Mouse (Mus musculus) midbrain, embryonic 16.5 days (tissue): ENCODE data around the gene Stk38. TPM values are rescaled to one million over a fixed set of nuclear protein-coding genes. Genes with fewer than 3 reads are reported as not detected.
"Not testable (repeated sequence)": the region's sequence is repeated elsewhere in the genome, so short reads cannot be mapped to it uniquely, and the experiment has no call there.

Experiments
- ATAC-seq: fragments of 200-750 bp; cut with Nextera tagmentation; 2 replicates; pipeline ENCODE4 v1.8.0; 2017; ENCODE audit warnings: moderate TSS enrichment
- H3K27ac ChIP-seq: fragments of 300-500 bp; sonication (generic); 2 replicates; pipeline ENCODE4 v1.5.1; 2014; ENCODE audit warnings: mild to moderate bottlenecking, low read length, mixed read lengths
- H3K27me3 ChIP-seq: fragments of 300-500 bp; sonication (generic); 2 replicates; pipeline ENCODE4 v1.6.1; 2014; ENCODE audit warnings: low read depth, low read length, mixed read lengths; ENCODE audit not compliant: control insufficient read depth, insufficient read depth
- H3K36me3 ChIP-seq: fragments of 300-500 bp; sonication (generic); 2 replicates; pipeline ENCODE4 v1.6.1; 2014; ENCODE audit warnings: mild to moderate bottlenecking, low read length, moderate library complexity, mixed read lengths; ENCODE audit not compliant: control insufficient read depth, insufficient read depth
- H3K4me1 ChIP-seq: fragments of 300-500 bp; sonication (generic); 2 replicates; pipeline ENCODE4 v1.6.1; 2014; ENCODE audit warnings: mild to moderate bottlenecking, low read length, mixed read lengths; ENCODE audit not compliant: control insufficient read depth, insufficient read depth
- H3K4me2 ChIP-seq: fragments of 300-500 bp; sonication (generic); 2 replicates; pipeline ENCODE4 v1.6.1; 2014; ENCODE audit warnings: mild to moderate bottlenecking, low read length, mixed read lengths
- H3K4me3 ChIP-seq: fragments of 300-500 bp; sonication (generic); 2 replicates; pipeline ENCODE4 v1.5.1; 2014; ENCODE audit warnings: low read depth, mild to moderate bottlenecking, low read length, moderate library complexity, mixed read lengths
- H3K9ac ChIP-seq: fragments of 300-500 bp; sonication (generic); 2 replicates; pipeline ENCODE4 v1.6.1; 2014; ENCODE audit warnings: low read depth, low read length, mixed read lengths
- H3K9me3 ChIP-seq: fragments of 300-500 bp; sonication (generic); replicated peaks from 2 replicates; pipeline ENCODE4 v1.6.1; 2014; ENCODE audit warnings: mild to moderate bottlenecking, low read length, mixed read lengths; ENCODE audit not compliant: control insufficient read depth, poor library complexity, severe bottlenecking
- WGBS: fragments of 180-500 bp; shearing (Covaris S2); extraction: QIAGEN DNeasy Blood & Tissue Kit; methylation state at CpG from one replicate; pipeline ENCODE4 v1.1.7; 2014; 5-methylcytosine and 5-hydroxymethylcytosine counted together
- polyA plus RNA-seq: library from polyadenylated mRNA; unstranded; fragments of >200 nt; fragmentation: Nextera tagmentation; extraction: Ambion mirVana; gene quantifications from 2 replicates; pipeline ENCODE4 v1.2.1, GENCODE M21; 2015

The Stk38 gene
- polyA plus RNA-seq, 1 experiment from 2014 or later = 83.1 TPM

GRCm38 (mm10) chr17:29005002-29005401, 2.8 kb downstream of the Stk38 start:
- Histone ChIP-seq H3K27me3 (no peaks in the 10 kb centered on the region), H3K4me1 (peaks cover 21% of the 10 kb centered on the region), H3K4me2 (no peak overlapping the region), H3K36me3 (no peaks in the 10 kb centered on the region), H3K27ac (no peak overlapping the region), H3K4me3 (no peak overlapping the region), H3K9me3 (no peaks in the 10 kb centered on the region), H3K9ac (no peak overlapping the region)
- WGBS = 88% methylated on average over 3 of the region's 3 CpGs
- ATAC-seq = no peak

DNA sequence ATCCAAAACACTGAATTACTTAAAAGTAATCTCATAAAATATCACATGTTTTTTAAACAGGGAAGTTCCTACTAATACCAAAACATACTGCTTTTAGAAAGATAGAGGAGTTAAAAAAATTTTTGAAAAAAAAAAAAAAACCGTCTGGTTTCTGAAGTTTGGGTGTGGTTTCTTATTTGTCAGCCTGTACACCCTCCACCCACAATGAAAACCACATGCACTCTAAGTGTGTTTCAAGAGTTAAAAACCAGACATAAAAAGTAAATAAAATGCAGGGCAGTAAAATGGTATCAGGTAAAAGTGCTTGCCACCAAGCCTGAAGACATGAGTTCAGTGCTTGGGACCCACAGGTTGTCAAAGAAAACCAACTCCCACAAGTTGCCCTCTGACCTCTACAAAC, 4.1 kb downstream of the Stk38 start:
- no peak overlapping the region for H3K4me2 ChIP-seq
- H3K4me1 ChIP-seq = peaks cover 21% of the 10 kb centered on the region
- no peak overlapping the region for H3K4me3 ChIP-seq
- H3K36me3 ChIP-seq = peaks cover 7% of the 10 kb centered on the region
- H3K9me3 ChIP-seq = no peaks in the 10 kb centered on the region
- H3K27me3 ChIP-seq = no peaks in the 10 kb centered on the region
- no peak for ATAC-seq
- H3K9ac ChIP-seq = no peak overlapping the region
- 83% methylated on average over 1 of the region's 1 CpGs for WGBS
- no peak overlapping the region for H3K27ac ChIP-seq

DNA sequence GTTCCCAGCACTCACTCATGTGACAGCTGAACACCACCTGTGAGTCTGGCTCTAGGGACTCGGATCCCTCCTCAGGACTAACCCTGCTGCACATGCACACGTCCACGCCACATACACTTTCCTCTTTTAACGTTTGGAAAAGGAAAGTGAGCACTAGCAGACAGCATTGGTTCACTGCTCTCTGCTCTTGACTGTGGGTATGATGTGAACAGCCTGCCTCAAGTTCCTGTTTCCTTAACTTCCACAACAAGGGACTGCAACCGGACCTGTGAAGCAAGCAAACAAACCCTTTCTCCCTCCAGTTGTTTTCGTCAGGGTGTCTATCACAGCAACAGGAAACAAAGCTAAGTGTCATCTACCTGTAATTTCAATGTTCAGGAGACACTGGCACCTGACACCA, 7.3 kb downstream of the Stk38 start:
- no peak overlapping the region for H3K4me3 ChIP-seq
- H3K4me2 ChIP-seq = no peak overlapping the region
- no peak for ATAC-seq
- peaks cover 16% of the 10 kb centered on the region for H3K36me3 ChIP-seq
- no peak overlapping the region for H3K9ac ChIP-seq
- H3K4me1 ChIP-seq = peaks cover 5% of the 10 kb centered on the region
- 88% methylated on average over 6 of the region's 6 CpGs for WGBS
- no peak overlapping the region for H3K27ac ChIP-seq
- no peaks in the 10 kb centered on the region for H3K27me3 ChIP-seq
- H3K9me3 ChIP-seq = no peaks in the 10 kb centered on the region

GRCm38 (mm10) chr17:28994615-28995014, 13.2 kb downstream of the Stk38 start:
- Histone ChIP-seq H3K27ac (no peak overlapping the region), H3K9ac (no peak overlapping the region), H3K4me1 (no peaks in the 10 kb centered on the region), H3K27me3 (no peaks in the 10 kb centered on the region), H3K4me2 (no peak overlapping the region), H3K9me3 (no peaks in the 10 kb centered on the region), H3K4me3 (no peak overlapping the region), H3K36me3 (peaks cover 26% of the 10 kb centered on the region)
- ATAC-seq = no peak
- 90% methylated on average over 4 of the region's 4 CpGs for WGBS

DNA sequence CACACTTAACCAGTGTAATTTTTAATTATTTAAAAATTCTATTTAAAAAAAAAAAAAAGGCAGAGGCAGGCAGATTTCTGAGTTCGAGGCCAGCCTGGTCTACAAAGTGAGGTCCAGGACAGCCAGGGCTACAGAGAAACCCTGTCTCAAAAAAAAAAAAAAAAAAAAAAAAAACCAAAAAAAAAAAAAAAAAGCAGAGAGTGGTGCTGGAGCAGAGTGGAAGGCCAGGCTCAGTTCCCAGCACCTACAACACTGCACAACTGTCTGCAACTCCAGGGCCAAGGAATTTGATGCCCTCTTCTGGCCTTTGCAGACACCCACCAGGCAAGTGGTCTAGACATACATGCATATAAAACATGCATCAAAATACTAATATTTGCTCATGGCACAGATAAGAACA, 14.8 kb downstream of the Stk38 start:
- ATAC-seq, H3K4me3 ChIP-seq, H3K4me2 ChIP-seq, H3K9me3 ChIP-seq, H3K9ac ChIP-seq, H3K27me3 ChIP-seq, H3K27ac ChIP-seq, H3K4me1 ChIP-seq: not testable (repeated sequence)
- WGBS = 100% methylated on average over 1 of the region's 1 CpGs
- H3K36me3 ChIP-seq = peaks cover 26% of the 10 kb centered on the region

- H3K4me1 ChIP-seq = no peaks in the 10 kb centered on the region
- WGBS = 72% methylated on average over 7 of the region's 7 CpGs
- no peak overlapping the region for H3K4me3 ChIP-seq
- no peak for ATAC-seq
- H3K27me3 ChIP-seq = no peaks in the 10 kb centered on the region
- peaks cover 32% of the 10 kb centered on the region for H3K36me3 ChIP-seq
- H3K9ac ChIP-seq = no peak overlapping the region
- no peak overlapping the region for H3K27ac ChIP-seq
- H3K4me2 ChIP-seq = no peak overlapping the region
- H3K9me3 ChIP-seq = no peaks in the 10 kb centered on the region
Observed at GRCm38 (mm10) chr17:28992105-28992504, 15.7 kb downstream of the Stk38 start.

GRCm38 (mm10) chr17:28991286-28991685, 16.5 kb downstream of the Stk38 start:
- H3K36me3 ChIP-seq = peaks cover 39% of the 10 kb centered on the region
- no peak overlapping the region for H3K27ac ChIP-seq
- H3K4me1 ChIP-seq = no peaks in the 10 kb centered on the region
- no peak for ATAC-seq
- no peak overlapping the region for H3K4me3 ChIP-seq
- WGBS = 89% methylated on average over 9 of the region's 9 CpGs
- H3K4me2 ChIP-seq = no peak overlapping the region
- no peaks in the 10 kb centered on the region for H3K27me3 ChIP-seq
- no peak overlapping the region for H3K9ac ChIP-seq
- no peaks in the 10 kb centered on the region for H3K9me3 ChIP-seq

GRCm38 (mm10) chr17:28990060-28990459, 17.7 kb downstream of the Stk38 start:
- ATAC-seq = no peak
- H3K36me3 ChIP-seq = peaks cover 44% of the 10 kb centered on the region
- no peak overlapping the region for H3K9ac ChIP-seq
- no peaks in the 10 kb centered on the region for H3K9me3 ChIP-seq
- H3K27ac ChIP-seq = no peak overlapping the region
- no peaks in the 10 kb centered on the region for H3K27me3 ChIP-seq
- 69% methylated on average over 4 of the region's 4 CpGs for whole genome bisulfite sequencing
- no peak overlapping the region for H3K4me3 ChIP-seq
- no peaks in the 10 kb centered on the region for H3K4me1 ChIP-seq
- no peak overlapping the region for H3K4me2 ChIP-seq

GRCm38 (mm10) chr17:28988996-28989395, 18.8 kb downstream of the Stk38 start:
- WGBS = 82% methylated on average over 3 of the region's 3 CpGs
- no peak overlapping the region for H3K27ac ChIP-seq
- H3K9me3 ChIP-seq = no peaks in the 10 kb centered on the region
- H3K4me2 ChIP-seq = no peak overlapping the region
- H3K9ac ChIP-seq = no peak overlapping the region
- no peaks in the 10 kb centered on the region for H3K4me1 ChIP-seq
- no peaks in the 10 kb centered on the region for H3K27me3 ChIP-seq
- H3K4me3 ChIP-seq = no peak overlapping the region
- no peak for ATAC-seq
- peaks cover 40% of the 10 kb centered on the region for H3K36me3 ChIP-seq

DNA sequence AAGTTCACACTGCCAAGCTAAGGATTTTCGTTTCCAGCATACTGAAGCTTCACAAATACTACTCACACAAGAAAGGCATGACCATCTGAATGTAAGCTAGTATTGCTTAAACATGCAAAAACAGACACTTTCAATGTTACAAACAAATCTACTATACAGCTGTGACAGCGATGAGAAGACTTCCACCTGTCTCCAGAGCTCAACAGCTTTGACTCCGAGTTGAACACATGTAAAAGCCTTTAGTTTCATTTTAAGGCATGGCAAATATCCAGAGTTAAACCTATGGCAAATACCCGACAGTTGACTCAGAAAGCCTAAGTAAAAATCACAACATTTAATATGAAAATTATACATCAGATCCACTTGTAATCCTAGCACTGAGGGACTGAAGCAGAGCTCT, 19.5 kb downstream of the Stk38 start:
- Histone ChIP-seq H3K27me3 (no peaks in the 10 kb centered on the region), H3K4me1 (no peaks in the 10 kb centered on the region), H3K9ac (no peak overlapping the region), H3K36me3 (peaks cover 40% of the 10 kb centered on the region), H3K27ac (no peak overlapping the region), H3K4me3 (no peak overlapping the region), H3K9me3 (no peaks in the 10 kb centered on the region), H3K4me2 (no peak overlapping the region)
- WGBS = 93% methylated on average over 4 of the region's 4 CpGs
- no peak for ATAC-seq
